Mouse (Mus musculus) frontal cortex, postnatal 14 days (tissue): ENCODE measurements around the gene Ago4.

Experiments
- DNase-seq, 2 experiments: peaks; one replicate each; pipeline ENCODE4 v3.0.0; 2022; ENCODE audit warnings: low spot score in 2 of 2

The Ago4 gene

GRCm38 (mm10) chr4:126512308-126513066, 20.8 kb downstream of the Ago4 start:
- no peak for DNase-seq

GRCm38 (mm10) chr4:126511013-126511412, 22.3 kb downstream of the Ago4 start:
- no peak for DNase-seq

- no peak for DNase-seq
Measured at GRCm38 (mm10) chr4:126509072-126509471, 24.2 kb downstream of the Ago4 start.

GRCm38 (mm10) chr4:126508110-126508899, 25.0 kb downstream of the Ago4 start:
- DNase-seq, result no peak

GRCm38 (mm10) chr4:126502977-126503309, 30.3 kb downstream of the Ago4 start:
- no peak for DNase-seq

- DNase-seq, result no peak
Measured at GRCm38 (mm10) chr4:126502141-126502976, 30.9 kb downstream of the Ago4 start.

GRCm38 (mm10) chr4:126498601-126499000, 34.7 kb downstream of the Ago4 start:
- DNase-seq, result no peak

GRCm38 (mm10) chr4:126496963-126497362, 36.3 kb downstream of the Ago4 start:
- DNase-seq, result no peak

- no peak for DNase-seq
Measured at GRCm38 (mm10) chr4:126495942-126496790, 37.1 kb downstream of the Ago4 start.

- DNase-seq, result no peak
Measured at GRCm38 (mm10) chr4:126495453-126495852, 37.8 kb downstream of the Ago4 start.

GRCm38 (mm10) chr4:126493416-126493815, 39.9 kb downstream of the Ago4 start:
- no peak for DNase-seq

- no peak for DNase-seq
Measured at GRCm38 (mm10) chr4:126491977-126492376, 41.3 kb downstream of the Ago4 start.

GRCm38 (mm10) chr4:126490726-126491125, 42.5 kb downstream of the Ago4 start:
- no peak for DNase-seq

- no peak for DNase-seq
Measured at GRCm38 (mm10) chr4:126489811-126490210, 43.5 kb downstream of the Ago4 start.

GRCm38 (mm10) chr4:126486217-126486616, 47.1 kb downstream of the Ago4 start:
- DNase-seq, result no peak

- DNase-seq, result no peak
Measured at GRCm38 (mm10) chr4:126485065-126485464, 48.2 kb downstream of the Ago4 start.

- DNase-seq, result no peak
Measured at GRCm38 (mm10) chr4:126483874-126484273, 49.4 kb downstream of the Ago4 start.

GRCm38 (mm10) chr4:126482951-126483350, 50.3 kb downstream of the Ago4 start:
- DNase-seq, result no peak

GRCm38 (mm10) chr4:126481461-126481860, 51.8 kb downstream of the Ago4 start:
- DNase-seq, result no peak

GRCm38 (mm10) chr4:126480288-126480687, 53.0 kb downstream of the Ago4 start:
- DNase-seq, result no peak

GRCm38 (mm10) chr4:126473031-126473430, 60.2 kb downstream of the Ago4 start:
- DNase-seq, result no peak
